Mouse (Mus musculus) myocyte (in vitro differentiated cells): ENCODE results near the gene Klk1b3.
"Not testable (repeated sequence)": the region's sequence is repeated elsewhere in the genome, so short reads cannot be mapped to it uniquely, and the experiment has no call there.

Experiments used
- MAX ChIP-seq: IDR thresholded peaks from one replicate; pipeline ENCODE4 v1.6.1; 2011; ENCODE audit warnings: low read depth, mild to moderate bottlenecking, control low read depth
- MYOD1 ChIP-seq, 3 experiments: IDR thresholded peaks; one replicate each; pipeline ENCODE4 v1.6.1; 2011; ENCODE audit warnings: control low read depth in 2 of 3, low read depth in 2 of 3, mild to moderate bottlenecking in 2 of 3, moderate library complexity in 1 of 3; ENCODE audit not compliant: insufficient read length in 2 of 3, control insufficient read depth in 1 of 3
- POLR2A ChIP-seq: IDR thresholded peaks from one replicate; pipeline ENCODE4 v1.6.1; 2011; ENCODE audit warnings: low read depth, mild to moderate bottlenecking, control low read depth, moderate library complexity; ENCODE audit not compliant: insufficient read length
- POLR2AphosphoS2 ChIP-seq: IDR thresholded peaks from one replicate; pipeline ENCODE4 v1.6.1; 2011; ENCODE audit warnings: low read depth, control low read depth; ENCODE audit not compliant: insufficient read length
- REST ChIP-seq: IDR thresholded peaks from one replicate; pipeline ENCODE4 v1.6.1; 2011; ENCODE audit warnings: mild to moderate bottlenecking, control low read depth, moderate library complexity; ENCODE audit not compliant: insufficient read depth, insufficient read length
- USF1 ChIP-seq: IDR thresholded peaks from one replicate; pipeline ENCODE4 v1.6.1; 2011; ENCODE audit warnings: low read depth, mild to moderate bottlenecking, control low read depth, moderate library complexity

DNA sequence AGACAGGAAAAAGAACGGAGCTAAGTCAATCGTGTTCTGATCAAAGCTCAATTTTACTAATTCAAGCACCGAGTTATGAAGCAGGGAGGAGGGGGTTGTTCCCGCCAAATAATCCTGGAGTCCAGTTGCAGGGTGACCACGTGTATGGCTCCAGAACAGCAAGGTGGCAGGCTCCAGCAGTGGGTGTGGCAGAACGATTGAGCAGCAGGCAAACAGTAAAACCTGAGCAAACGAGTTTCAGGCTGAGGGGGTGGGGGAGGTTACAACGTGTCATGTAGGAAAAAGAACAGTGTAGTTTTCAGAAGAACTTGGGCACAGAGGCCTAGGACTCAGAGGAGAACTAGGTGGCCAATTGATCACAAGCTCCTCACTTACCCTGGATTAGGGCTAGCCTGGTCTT is 11.5 kb upstream of the Klk1b3 start:
- not testable (repeated sequence) for TF ChIP-seq POLR2AphosphoS2; USF1; REST; MAX; POLR2A; MYOD1 (IDR thresholded peaks at IDR 0.05; ENCODE audit: control insufficient read depth in 1 of 3, insufficient read length in 2 of 3, low read depth in 2 of 3)
